Mouse (Mus musculus): ENCODE measurements around the gene Prkaa1. TPM values are rescaled to one million over a fixed set of nuclear protein-coding genes. Genes with fewer than 3 reads are reported as not detected.

The Prkaa1 gene
- total and polyA plus RNA-seq, 3 experiments = 5.8 to 109 (median 79.5) TPM

DNA sequence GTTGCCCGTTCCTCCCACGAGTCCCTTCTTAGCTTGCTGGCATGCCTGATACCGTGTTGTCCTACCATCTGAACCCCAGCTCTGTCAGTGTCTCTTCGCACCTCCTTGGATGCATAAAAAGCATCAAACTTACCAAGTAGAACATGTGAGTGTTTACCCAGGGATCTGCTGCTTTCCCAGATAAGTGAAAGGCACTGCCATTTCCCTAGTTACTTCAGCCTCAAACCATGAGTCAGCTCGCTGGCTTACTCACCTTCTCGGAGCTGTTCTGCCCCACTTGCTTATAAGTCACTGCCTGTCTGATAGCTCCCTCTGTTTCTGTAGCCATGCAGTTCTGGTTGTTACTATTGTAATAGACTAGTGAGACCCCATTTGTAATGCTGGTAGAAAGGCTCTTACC is 50.8 kb downstream of the Prkaa1 start:
- TF ChIP-seq GATA2 (IDR thresholded peaks at IDR 0.05; ENCODE audit: borderline replicate concordance, low read depth, low read length) (no peak), GATA1 (IDR thresholded peaks at IDR 0.05; ENCODE audit: borderline replicate concordance, low read length) (no peak), POLR2AphosphoS5 (IDR thresholded peaks at IDR 0.05; ENCODE audit: insufficient replicate concordance, low read depth, low read length) (no peak), CTCF (IDR thresholded peaks at IDR 0.05; ENCODE audit: low read depth, low read length) (no peak), TAL1 (conservative IDR thresholded peaks at IDR 0.05; ENCODE audit: low read depth, low read length) (no peak)
- H3K4me1 ChIP-seq (ENCODE audit: insufficient read depth, low read depth, low read length) = peaks cover 40% of the 10 kb centered on the region
- H3K4me3 ChIP-seq (ENCODE audit: low read depth, low read length) = no peak overlapping the region
- ATAC-seq (ENCODE audit: extremely low read depth, insufficient number of reproducible peaks, low FRiP score, poor library complexity, severe bottlenecking) = peak; percentile 42; the same call in 1 of the 2 replicates
- no peaks in the 10 kb centered on the region for H3K27me3 ChIP-seq (ENCODE audit: insufficient read depth, low read length)
- H3K9me3 ChIP-seq (replicated peaks) = no peaks in the 10 kb centered on the region
- peaks cover 84% of the 10 kb centered on the region for H3K36me3 ChIP-seq (replicated peaks)
- no peak for DNase-seq (ENCODE audit: low spot score)

DNA sequence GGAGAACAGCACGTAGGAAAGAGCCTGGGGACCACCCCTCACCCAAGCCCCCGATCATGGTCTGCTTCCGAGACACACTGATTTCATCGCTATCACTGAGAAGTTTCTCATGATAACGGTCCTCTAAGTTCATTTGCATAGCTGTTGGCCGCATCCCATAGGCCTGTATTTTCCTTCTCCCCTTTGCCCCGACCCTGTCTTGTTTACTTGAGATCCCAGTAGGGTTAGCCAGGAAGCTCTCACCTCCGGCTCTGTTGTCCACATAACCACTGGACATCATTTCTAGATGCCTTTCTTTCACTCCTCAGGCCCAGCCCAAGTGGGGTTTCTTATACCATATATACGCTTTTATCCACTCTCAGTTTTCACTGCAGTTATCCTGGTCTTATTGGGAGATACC is 51.3 kb downstream of the Prkaa1 start:
- DNase-seq (ENCODE audit: low spot score) (no peak), ATAC-seq (ENCODE audit: extremely low read depth, insufficient number of reproducible peaks, low FRiP score, poor library complexity, severe bottlenecking) (no peak)
- Histone ChIP-seq H3K4me3 (ENCODE audit: low read depth, low read length) (no peak overlapping the region), H3K36me3 (replicated peaks) (peaks cover 84% of the 10 kb centered on the region), H3K4me1 (ENCODE audit: insufficient read depth, low read depth, low read length) (peaks cover 38% of the 10 kb centered on the region), H3K9me3 (replicated peaks) (no peaks in the 10 kb centered on the region), H3K27me3 (ENCODE audit: insufficient read depth, low read length) (no peaks in the 10 kb centered on the region)
- TF ChIP-seq TAL1 (conservative IDR thresholded peaks at IDR 0.05; ENCODE audit: low read depth, low read length) = no peak
- no peak for TF ChIP-seq CTCF (IDR thresholded peaks at IDR 0.05; ENCODE audit: low read depth, low read length)
- no peak for TF ChIP-seq POLR2AphosphoS5 (IDR thresholded peaks at IDR 0.05; ENCODE audit: insufficient replicate concordance, low read depth, low read length)
- no peak for TF ChIP-seq GATA2 (IDR thresholded peaks at IDR 0.05; ENCODE audit: borderline replicate concordance, low read depth, low read length)
- no peak for TF ChIP-seq GATA1 (IDR thresholded peaks at IDR 0.05; ENCODE audit: borderline replicate concordance, low read length)

GRCm38 (mm10) chr15:5195987-5196514 is 52.4 kb downstream of the Prkaa1 start:
- Histone ChIP-seq H3K4me3 (ENCODE audit: low read depth, low read length) (no peak overlapping the region), H3K9me3 (replicated peaks) (no peaks in the 10 kb centered on the region), H3K36me3 (replicated peaks) (peaks cover 80% of the 10 kb centered on the region), H3K27me3 (ENCODE audit: insufficient read depth, low read length) (no peaks in the 10 kb centered on the region), H3K4me1 (ENCODE audit: insufficient read depth, low read depth, low read length) (peaks cover 36% of the 10 kb centered on the region)
- ATAC-seq (ENCODE audit: extremely low read depth, insufficient number of reproducible peaks, low FRiP score, poor library complexity, severe bottlenecking) (0 out of 2 replicates have a peak, but pooled peaks have one; percentile 10), DNase-seq (ENCODE audit: low spot score) (no peak)
- TF ChIP-seq POLR2AphosphoS5 (IDR thresholded peaks at IDR 0.05; ENCODE audit: insufficient replicate concordance, low read depth, low read length) = no peak
- no peak for TF ChIP-seq GATA2 (IDR thresholded peaks at IDR 0.05; ENCODE audit: borderline replicate concordance, low read depth, low read length)
- no peak for TF ChIP-seq GATA1 (IDR thresholded peaks at IDR 0.05; ENCODE audit: borderline replicate concordance, low read length)
- TF ChIP-seq CTCF (IDR thresholded peaks at IDR 0.05; ENCODE audit: low read depth, low read length) = no peak
- TF ChIP-seq TAL1 (conservative IDR thresholded peaks at IDR 0.05; ENCODE audit: low read depth, low read length) = no peak

DNA sequence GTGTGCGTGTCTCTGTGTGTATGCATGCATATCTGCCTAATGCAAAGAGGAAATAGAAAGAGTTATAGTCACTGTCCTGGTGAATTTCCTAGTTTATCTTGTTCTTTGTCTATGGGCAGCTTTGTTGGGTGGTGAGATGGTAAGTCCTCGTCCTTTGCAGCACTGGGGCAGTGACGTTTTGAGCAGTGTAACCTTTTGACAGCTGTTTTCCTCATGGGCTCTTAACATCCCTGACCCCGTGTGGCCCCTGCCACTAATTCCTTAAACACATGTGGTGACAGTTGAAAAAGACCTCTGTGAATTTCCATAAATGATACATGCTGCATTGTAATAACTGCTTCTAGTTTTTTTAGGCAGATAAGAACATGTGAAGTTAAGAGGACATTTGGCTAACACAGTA is 53.0 kb downstream of the Prkaa1 start:
- H3K9me3 ChIP-seq (replicated peaks) = no peaks in the 10 kb centered on the region
- H3K36me3 ChIP-seq (replicated peaks) = peaks cover 80% of the 10 kb centered on the region
- ATAC-seq (ENCODE audit: extremely low read depth, insufficient number of reproducible peaks, low FRiP score, poor library complexity, severe bottlenecking) = no peak
- H3K4me3 ChIP-seq (ENCODE audit: low read depth, low read length) = no peak overlapping the region
- TF ChIP-seq POLR2AphosphoS5 (IDR thresholded peaks at IDR 0.05; ENCODE audit: insufficient replicate concordance, low read depth, low read length) (no peak), TAL1 (conservative IDR thresholded peaks at IDR 0.05; ENCODE audit: low read depth, low read length) (no peak), CTCF (IDR thresholded peaks at IDR 0.05; ENCODE audit: low read depth, low read length) (no peak), GATA1 (IDR thresholded peaks at IDR 0.05; ENCODE audit: borderline replicate concordance, low read length) (no peak), GATA2 (IDR thresholded peaks at IDR 0.05; ENCODE audit: borderline replicate concordance, low read depth, low read length) (no peak)
- no peak for DNase-seq (ENCODE audit: low spot score)
- H3K4me1 ChIP-seq (ENCODE audit: insufficient read depth, low read depth, low read length) = peaks cover 38% of the 10 kb centered on the region
- H3K27me3 ChIP-seq (ENCODE audit: insufficient read depth, low read length) = no peaks in the 10 kb centered on the region

GRCm38 (mm10) chr15:5205222-5205621 is 61.6 kb downstream of the Prkaa1 start:
- TF ChIP-seq GATA1 (IDR thresholded peaks at IDR 0.05; ENCODE audit: borderline replicate concordance, low read length) (no peak), TAL1 (conservative IDR thresholded peaks at IDR 0.05; ENCODE audit: low read depth, low read length) (no peak), CTCF (IDR thresholded peaks at IDR 0.05; ENCODE audit: low read depth, low read length) (no peak), POLR2AphosphoS5 (IDR thresholded peaks at IDR 0.05; ENCODE audit: insufficient replicate concordance, low read depth, low read length) (no peak), GATA2 (IDR thresholded peaks at IDR 0.05; ENCODE audit: borderline replicate concordance, low read depth, low read length) (no peak)

DNA sequence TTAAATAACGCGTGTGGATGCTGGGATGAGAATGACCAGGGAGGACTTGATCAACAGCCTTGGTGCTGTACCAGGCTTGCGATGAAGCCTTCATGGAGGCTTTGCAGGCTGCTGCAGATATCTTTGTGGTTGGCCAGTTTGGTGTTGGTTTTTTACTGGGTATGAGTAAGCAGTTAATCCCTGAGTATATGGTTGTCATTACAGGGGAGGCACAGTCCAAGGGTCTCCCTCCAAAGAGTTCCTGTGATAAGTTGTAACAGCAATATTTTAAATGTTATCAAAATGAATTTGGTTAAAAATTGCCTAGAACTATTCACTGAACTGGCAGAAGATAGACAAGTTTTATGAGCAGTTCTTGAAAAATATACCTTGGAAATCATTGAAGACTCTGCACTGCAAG is 65.5 kb downstream of the Prkaa1 start:
- DNase-seq (ENCODE audit: low spot score) = no peak
- no peak overlapping the region for H3K4me3 ChIP-seq (ENCODE audit: low read depth, low read length)
- no peaks in the 10 kb centered on the region for H3K27me3 ChIP-seq (ENCODE audit: insufficient read depth, low read length)
- no peak for TF ChIP-seq GATA1 (IDR thresholded peaks at IDR 0.05; ENCODE audit: borderline replicate concordance, low read length)
- TF ChIP-seq TAL1 (conservative IDR thresholded peaks at IDR 0.05; ENCODE audit: low read depth, low read length) = no peak
- no peak for TF ChIP-seq POLR2AphosphoS5 (IDR thresholded peaks at IDR 0.05; ENCODE audit: insufficient replicate concordance, low read depth, low read length)
- no peak for TF ChIP-seq GATA2 (IDR thresholded peaks at IDR 0.05; ENCODE audit: borderline replicate concordance, low read depth, low read length)
- TF ChIP-seq CTCF (IDR thresholded peaks at IDR 0.05; ENCODE audit: low read depth, low read length) = no peak
- H3K36me3 ChIP-seq (replicated peaks) = peaks cover 63% of the 10 kb centered on the region
- H3K4me1 ChIP-seq (ENCODE audit: insufficient read depth, low read depth, low read length) = peaks cover 17% of the 10 kb centered on the region
- ATAC-seq (ENCODE audit: extremely low read depth, insufficient number of reproducible peaks, low FRiP score, poor library complexity, severe bottlenecking) = no peak
- no peaks in the 10 kb centered on the region for H3K9me3 ChIP-seq (replicated peaks)

More at GRCm38 (mm10) chr15:5205222-5205621, 61.6 kb downstream of the Prkaa1 start:
- ATAC-seq (ENCODE audit: extremely low read depth, insufficient number of reproducible peaks, low FRiP score, poor library complexity, severe bottlenecking) (no peak), DNase-seq (ENCODE audit: low spot score) (no peak)
- Histone ChIP-seq H3K9me3 (replicated peaks) (no peaks in the 10 kb centered on the region), H3K4me3 (ENCODE audit: low read depth, low read length) (no peak overlapping the region), H3K27me3 (ENCODE audit: insufficient read depth, low read length) (no peaks in the 10 kb centered on the region), H3K4me1 (ENCODE audit: insufficient read depth, low read depth, low read length) (peaks cover 19% of the 10 kb centered on the region), H3K36me3 (replicated peaks) (peaks cover 46% of the 10 kb centered on the region)
